Mouse (Mus musculus) left cerebral cortex, postnatal 10 days (tissue): Measurements from ENCODE around the gene H1foo. TPM values are rescaled to one million over a fixed set of nuclear protein-coding genes. Genes with fewer than 3 reads are reported as not detected.

Experiments used
- DNase-seq, 2 experiments: peaks; one replicate each; pipeline ENCODE4 v3.0.0; 2021 to 2022; ENCODE audit warnings: low spot score in 2 of 2, mixed read lengths in 1 of 2; ENCODE audit errors: extremely low spot score in 1 of 2
- intact Hi-C: fragments of 180-260 bp; cut with DNase I; formaldehyde crosslinking; loops from one replicate; pipeline ENCODE4 v1.15.1; 2025
- total RNA-seq, 2 experiments: library from RNA; stranded (reverse); gene quantifications; 2 replicates each; pipeline ENCODE4 v1.2.3; 2021

H1foo gene
- total RNA-seq, 2 experiments from 2014 or later = not detected

GRCm38 (mm10) chr6:115993463-115994145, 48.9 kb downstream of the H1foo start:
- DNase-seq = no peak
- intact Hi-C loops = loop anchor here (2.0 to 5.0 kb wide), 2 partner anchors 93 to 141 kb away; partner anchors contain the start of genes Ift122 and Mbd4

GRCm38 (mm10) chr6:115994146-115994876, 49.6 kb downstream of the H1foo start:
- intact Hi-C loops = loop anchor here (5.0 kb wide), 1 partner anchor 142 kb away; the partner anchor contains the start of genes Ift122 and Mbd4
- DNase-seq = peak in 1 of 2 experiments; percentile 76

- intact Hi-C loops = loop anchor here (5.0 kb wide), 1 partner anchor 143 kb away; the partner anchor contains the start of genes Ift122 and Mbd4
- peak; percentile 66 to 92 for DNase-seq
These were observed 50.3 kb downstream of the H1foo start, which contains the start of gene Plxnd1 for GRCm38 (mm10) chr6:115994877-115995520. TSS of gene Plxnd1 (minus strand) at chr6:115995005.

GRCm38 (mm10) chr6:115995531-115995941, 50.8 kb downstream of the H1foo start:
- intact Hi-C loops = no loop called here
- no peak for DNase-seq

GRCm38 (mm10) chr6:115996171-115996851, 51.6 kb downstream of the H1foo start:
- intact Hi-C loops = no loop called here

GRCm38 (mm10) chr6:115997726-115998311, 53.1 kb downstream of the H1foo start:
- DNase-seq = no peak
- intact Hi-C loops = no loop called here

More at GRCm38 (mm10) chr6:115996171-115996851, 51.6 kb downstream of the H1foo start:
- peak in 1 of 2 experiments; percentile 83 for DNase-seq

GRCm38 (mm10) chr6:115998758-115999157, 54.0 kb downstream of the H1foo start:
- intact Hi-C loops = no loop called here
- no peak for DNase-seq

GRCm38 (mm10) chr6:115999227-115999626, 54.5 kb downstream of the H1foo start:
- peak in 1 of 2 experiments; percentile 42 for DNase-seq
- intact Hi-C loops = no loop called here

Other genes starting within 250 kb of the H1foo start
- 1 to 10 TPM; 1.4 to 1.6 TPM for gene Tmem40, start 182.5 kb upstream of the H1foo start, total RNA-seq
- 1 to 10 TPM; 2.7 to 3.7 TPM for gene Cand2, start 170.4 kb upstream of the H1foo start, total RNA-seq
- gene Rpl32, start 136.2 kb upstream of the H1foo start, total RNA-seq = 100 to 1,000 TPM; 581 to 642 TPM
- gene Efcab12, start 106.5 kb upstream of the H1foo start, total RNA-seq = 1 to 10 TPM; 2.7 to 3.8 TPM
- 1 to 10 TPM; 7.0 to 7.1 TPM for gene Mbd4, start 91.6 kb upstream of the H1foo start, total RNA-seq
- gene Ift122, start 91.5 kb upstream of the H1foo start, total RNA-seq = 10 to 100 TPM; 30.2 to 30.5 TPM
- under 1 TPM; 0.36 to 0.49 TPM for gene Rho, start 13.2 kb upstream of the H1foo start, total RNA-seq
- gene Plxnd1, start 50.1 kb downstream of the H1foo start, total RNA-seq = 100 to 1,000 TPM; 183 to 194 TPM
- 10 to 100 TPM; 55.4 to 57.2 TPM for gene Tmcc1, start 248.5 kb downstream of the H1foo start, total RNA-seq